Mouse (Mus musculus) megakaryocyte, embryonic 14.5 days (primary cell): ENCODE data around the gene Rmdn2. TPM values are rescaled to one million over a fixed set of nuclear protein-coding genes. Genes with fewer than 3 reads are reported as not detected.

Experiments used
- H3K27me3 ChIP-seq: replicated peaks from 2 replicates; pipeline ENCODE3; 2012; ENCODE audit warnings: inconsistent platforms
- H3K36me3 ChIP-seq: replicated peaks from 2 replicates; pipeline ENCODE3; 2012; ENCODE audit warnings: low read length, inconsistent platforms, mixed read lengths
- H3K4me1 ChIP-seq: 2 replicates; pipeline ENCODE4 v1.6.1; 2012; ENCODE audit warnings: inconsistent platforms
- H3K4me3 ChIP-seq: replicated peaks from 2 replicates; pipeline ENCODE3; 2012; ENCODE audit warnings: moderate library complexity, mild to moderate bottlenecking, inconsistent platforms
- H3K9me3 ChIP-seq: 2 replicates; pipeline ENCODE4 v1.6.1; 2012; ENCODE audit warnings: inconsistent platforms
- FLI1 ChIP-seq: IDR thresholded peaks from 2 replicates; pipeline ENCODE4 v1.6.1; 2012; ENCODE audit warnings: low read length, inconsistent platforms, mixed read lengths
- GATA1 ChIP-seq: IDR thresholded peaks from 3 replicates; pipeline ENCODE4 v1.6.1; 2012; ENCODE audit warnings: mixed read lengths, low read length, inconsistent platforms, borderline replicate concordance
- polyA plus RNA-seq: library from polyadenylated mRNA; stranded (reverse); fragments of >175 nt; gene quantifications from 2 replicates; pipeline ENCODE4 v1.2.3, GENCODE M21; 2012; ENCODE audit warnings: low replicate concordance; ENCODE audit not compliant: insufficient read depth

Gene Rmdn2
- 2.6 and 5.8 TPM in 2 replicates for polyA plus RNA-seq

GRCm38 (mm10) chr17:79611545-79611944, at the start of gene Rmdn2:
TSS of gene Rmdn2 (plus strand) at chr17:79611863.
- Histone ChIP-seq H3K4me3 (no peak within 1 kb of the TSS), H3K9me3 (no peaks in the 10 kb centered on the region), H3K36me3 (no peaks in the 10 kb centered on the region), H3K27me3 (no peaks in the 10 kb centered on the region), H3K4me1 (peaks cover 11% of the 10 kb centered on the region)
- TF ChIP-seq FLI1, result no peak
- no peak for TF ChIP-seq GATA1

GRCm38 (mm10) chr17:79563067-79563620, 48.5 kb upstream of the Rmdn2 start:
- no peak overlapping the region for H3K4me3 ChIP-seq
- H3K36me3 ChIP-seq, result no peaks in the 10 kb centered on the region
- TF ChIP-seq FLI1 (no peak), GATA1 (no peak)
- no peaks in the 10 kb centered on the region for H3K27me3 ChIP-seq
- peaks cover 32% of the 10 kb centered on the region for H3K9me3 ChIP-seq
- H3K4me1 ChIP-seq, result no peaks in the 10 kb centered on the region

- Histone ChIP-seq H3K36me3 (no peaks in the 10 kb centered on the region), H3K4me3 (no peak overlapping the region), H3K4me1 (no peaks in the 10 kb centered on the region), H3K9me3 (peaks cover 28% of the 10 kb centered on the region), H3K27me3 (no peaks in the 10 kb centered on the region)
- no peak for TF ChIP-seq GATA1
- TF ChIP-seq FLI1, result no peak
Measured at GRCm38 (mm10) chr17:79563721-79564120, 47.9 kb upstream of the Rmdn2 start.

GRCm38 (mm10) chr17:79565241-79565961, 46.3 kb upstream of the Rmdn2 start:
- H3K4me1 ChIP-seq, result no peaks in the 10 kb centered on the region
- H3K36me3 ChIP-seq, result no peaks in the 10 kb centered on the region
- no peaks in the 10 kb centered on the region for H3K27me3 ChIP-seq
- H3K9me3 ChIP-seq, result peaks cover 12% of the 10 kb centered on the region
- no peak for TF ChIP-seq GATA1
- no peak for TF ChIP-seq FLI1
- no peak overlapping the region for H3K4me3 ChIP-seq

GRCm38 (mm10) chr17:79568401-79568800, 43.3 kb upstream of the Rmdn2 start:
- Histone ChIP-seq H3K36me3 (no peaks in the 10 kb centered on the region), H3K27me3 (no peaks in the 10 kb centered on the region)
- no peak for TF ChIP-seq FLI1

GRCm38 (mm10) chr17:79578328-79578727, 33.3 kb upstream of the Rmdn2 start:
- TF ChIP-seq GATA1, result no peak
- TF ChIP-seq FLI1, result no peak
- H3K27me3 ChIP-seq, result no peaks in the 10 kb centered on the region
- no peaks in the 10 kb centered on the region for H3K4me1 ChIP-seq
- no peak overlapping the region for H3K4me3 ChIP-seq
- no peaks in the 10 kb centered on the region for H3K9me3 ChIP-seq
- no peaks in the 10 kb centered on the region for H3K36me3 ChIP-seq

More at GRCm38 (mm10) chr17:79568401-79568800, 43.3 kb upstream of the Rmdn2 start:
- Histone ChIP-seq H3K4me3 (no peak overlapping the region), H3K4me1 (no peaks in the 10 kb centered on the region), H3K9me3 (no peaks in the 10 kb centered on the region)

GRCm38 (mm10) chr17:79580264-79580920, 31.3 kb upstream of the Rmdn2 start:
- TF ChIP-seq GATA1, result no peak
- no peak for TF ChIP-seq FLI1
- H3K4me3 ChIP-seq, result no peak overlapping the region
- peaks cover 6% of the 10 kb centered on the region for H3K4me1 ChIP-seq
- H3K36me3 ChIP-seq, result no peaks in the 10 kb centered on the region
- H3K9me3 ChIP-seq, result no peaks in the 10 kb centered on the region
- no peaks in the 10 kb centered on the region for H3K27me3 ChIP-seq

GRCm38 (mm10) chr17:79583466-79583865, 28.2 kb upstream of the Rmdn2 start:
- Histone ChIP-seq H3K4me3 (no peak overlapping the region), H3K36me3 (no peaks in the 10 kb centered on the region), H3K9me3 (no peaks in the 10 kb centered on the region), H3K4me1 (peaks cover 6% of the 10 kb centered on the region), H3K27me3 (no peaks in the 10 kb centered on the region)
- TF ChIP-seq FLI1 (no peak), GATA1 (no peak)

GRCm38 (mm10) chr17:79584246-79584800, 27.3 kb upstream of the Rmdn2 start:
- Histone ChIP-seq H3K4me1 (peaks cover 6% of the 10 kb centered on the region), H3K36me3 (no peaks in the 10 kb centered on the region), H3K9me3 (no peaks in the 10 kb centered on the region), H3K27me3 (no peaks in the 10 kb centered on the region), H3K4me3 (peak overlapping the region; percentile 80)
- TF ChIP-seq FLI1 (no peak), GATA1 (no peak)

- H3K4me1 ChIP-seq, result no peaks in the 10 kb centered on the region
- no peaks in the 10 kb centered on the region for H3K36me3 ChIP-seq
- TF ChIP-seq GATA1 (no peak), FLI1 (no peak)
- no peaks in the 10 kb centered on the region for H3K9me3 ChIP-seq
- no peaks in the 10 kb centered on the region for H3K27me3 ChIP-seq
- H3K4me3 ChIP-seq, result no peak overlapping the region
Measured at GRCm38 (mm10) chr17:79589913-79590312, 21.8 kb upstream of the Rmdn2 start.
